Mouse (Mus musculus): Measurements from ENCODE around the gene Dnajc4. TPM values are rescaled to one million over a fixed set of nuclear protein-coding genes. Genes with fewer than 3 reads are reported as not detected.

The Dnajc4 gene
- total and polyA plus RNA-seq, 2 experiments from 2014 or later: 58.5 to 75.2 TPM

GRCm38 (mm10) chr19:7017541-7018457 is 25.4 kb upstream of the Dnajc4 start:
- no peak for DNase-seq (ENCODE audit: low spot score)
- Histone ChIP-seq H3K27ac (ENCODE audit: low read depth) (peak overlapping the region; percentile 32), H3K4me1 (ENCODE audit: control insufficient read depth, insufficient read depth) (0 out of 2 replicates have a peak, but pooled peaks cover 5% of the 10 kb centered on the region), H3K4me3 (ENCODE audit: low read depth, low read length) (peak overlapping the region; percentile 17; the same call in 1 of the 2 replicates), H3K9me3 (replicated peaks; ENCODE audit: control insufficient read depth, low read length) (no peaks in the 10 kb centered on the region), H3K36me3 (replicated peaks; ENCODE audit: control insufficient read depth, insufficient read depth, low read length) (peaks cover 24% of the 10 kb centered on the region), H3K9ac (replicated peaks; ENCODE audit: low read depth, low read length) (0 out of 2 replicates have a peak overlapping the region, but pooled peaks have one; percentile 5), H3K4me2 (ENCODE audit: low read depth, low read length) (peak overlapping the region; percentile 43; the same call in 1 of the 2 replicates), H3K27me3 (ENCODE audit: control insufficient read depth, insufficient read depth, low read length) (no peaks in the 10 kb centered on the region)
- TF ChIP-seq EP300 (IDR thresholded peaks at IDR 0.05; ENCODE audit: low read depth): no peak
- no peak for TF ChIP-seq CTCF (IDR thresholded peaks at IDR 0.05; ENCODE audit: low read depth)
- ATAC-seq (ENCODE audit: insufficient read depth, low read depth): no peak
- 62% methylated on average over 12 of the region's 12 CpGs for WGBS

GRCm38 (mm10) chr19:7014481-7015135 is 22.2 kb upstream of the Dnajc4 start:
- no peak for ATAC-seq (ENCODE audit: insufficient read depth, low read depth)
- no peak overlapping the region for H3K4me2 ChIP-seq (ENCODE audit: low read depth, low read length)
- DNase-seq (ENCODE audit: low spot score): no peak
- H3K9me3 ChIP-seq (replicated peaks; ENCODE audit: control insufficient read depth, low read length): no peaks in the 10 kb centered on the region
- no peaks in the 10 kb centered on the region for H3K27me3 ChIP-seq (ENCODE audit: control insufficient read depth, insufficient read depth, low read length)
- no peak overlapping the region for H3K4me3 ChIP-seq (ENCODE audit: low read depth, low read length)
- TF ChIP-seq EP300 (IDR thresholded peaks at IDR 0.05; ENCODE audit: low read depth) (no peak), CTCF (IDR thresholded peaks at IDR 0.05; ENCODE audit: low read depth) (no peak)
- 80% methylated on average over 19 of the region's 20 CpGs for WGBS
- no peak overlapping the region for H3K27ac ChIP-seq (ENCODE audit: low read depth)
- H3K9ac ChIP-seq (replicated peaks; ENCODE audit: low read depth, low read length): no peak overlapping the region
- no peaks in the 10 kb centered on the region for H3K36me3 ChIP-seq (replicated peaks; ENCODE audit: control insufficient read depth, insufficient read depth, low read length)
- H3K4me1 ChIP-seq (ENCODE audit: control insufficient read depth, insufficient read depth): 0 out of 2 replicates have a peak, but pooled peaks cover 5% of the 10 kb centered on the region

DNA sequence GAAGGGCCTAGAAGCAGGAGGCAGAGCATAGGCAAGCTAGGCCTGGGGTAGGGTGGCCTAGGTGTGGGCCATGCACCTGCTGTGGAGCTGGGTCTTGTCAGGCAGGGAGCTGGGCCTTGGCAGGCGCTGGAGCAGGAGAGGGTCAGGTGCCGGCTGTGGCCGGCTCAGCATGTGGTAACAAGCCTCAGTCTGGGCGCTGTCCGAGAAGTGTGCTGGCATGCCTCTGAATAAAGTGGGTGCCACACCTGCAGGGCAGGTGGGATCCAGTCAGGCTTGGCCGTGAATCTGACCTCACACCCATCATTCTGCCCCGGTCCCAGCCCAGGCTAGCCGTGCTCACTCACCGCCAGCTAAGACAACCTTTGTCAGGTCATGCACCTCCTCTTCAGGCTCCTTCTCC is 21.6 kb upstream of the Dnajc4 start:
- no peak for TF ChIP-seq EP300 (IDR thresholded peaks at IDR 0.05; ENCODE audit: low read depth)
- no peak for TF ChIP-seq CTCF (IDR thresholded peaks at IDR 0.05; ENCODE audit: low read depth)
- DNase-seq (ENCODE audit: low spot score): no peak
- H3K9ac ChIP-seq (replicated peaks; ENCODE audit: low read depth, low read length): no peak overlapping the region
- no peak overlapping the region for H3K4me3 ChIP-seq (ENCODE audit: low read depth, low read length)
- no peaks in the 10 kb centered on the region for H3K36me3 ChIP-seq (replicated peaks; ENCODE audit: control insufficient read depth, insufficient read depth, low read length)
- H3K27me3 ChIP-seq (ENCODE audit: control insufficient read depth, insufficient read depth, low read length): no peaks in the 10 kb centered on the region
- 0 out of 2 replicates have a peak, but pooled peaks cover 2% of the 10 kb centered on the region for H3K4me1 ChIP-seq (ENCODE audit: control insufficient read depth, insufficient read depth)
- H3K27ac ChIP-seq (ENCODE audit: low read depth): no peak overlapping the region
- WGBS: 90% methylated on average over 9 of the region's 9 CpGs
- H3K4me2 ChIP-seq (ENCODE audit: low read depth, low read length): no peak overlapping the region
- no peak for ATAC-seq (ENCODE audit: insufficient read depth, low read depth)
- no peaks in the 10 kb centered on the region for H3K9me3 ChIP-seq (replicated peaks; ENCODE audit: control insufficient read depth, low read length)

GRCm38 (mm10) chr19:7012426-7012825 is 20.1 kb upstream of the Dnajc4 start:
- no peaks in the 10 kb centered on the region for H3K9me3 ChIP-seq (replicated peaks; ENCODE audit: control insufficient read depth, low read length)
- H3K27me3 ChIP-seq (ENCODE audit: control insufficient read depth, insufficient read depth, low read length): no peaks in the 10 kb centered on the region
- H3K27ac ChIP-seq (ENCODE audit: low read depth): no peak overlapping the region
- ATAC-seq (ENCODE audit: insufficient read depth, low read depth) (no peak), DNase-seq (ENCODE audit: low spot score) (no peak)
- no peak overlapping the region for H3K9ac ChIP-seq (replicated peaks; ENCODE audit: low read depth, low read length)
- no peaks in the 10 kb centered on the region for H3K4me1 ChIP-seq (ENCODE audit: control insufficient read depth, insufficient read depth)
- H3K4me3 ChIP-seq (ENCODE audit: low read depth, low read length): no peak overlapping the region
- WGBS: 88% methylated on average over 4 of the region's 4 CpGs
- TF ChIP-seq CTCF (IDR thresholded peaks at IDR 0.05; ENCODE audit: low read depth): no peak
- no peak for TF ChIP-seq EP300 (IDR thresholded peaks at IDR 0.05; ENCODE audit: low read depth)
- no peaks in the 10 kb centered on the region for H3K36me3 ChIP-seq (replicated peaks; ENCODE audit: control insufficient read depth, insufficient read depth, low read length)
- no peak overlapping the region for H3K4me2 ChIP-seq (ENCODE audit: low read depth, low read length)

GRCm38 (mm10) chr19:7006892-7007593 is 14.7 kb upstream of the Dnajc4 start:
- WGBS: 79% methylated on average over 9 of the region's 9 CpGs
- TF ChIP-seq EP300 (IDR thresholded peaks at IDR 0.05; ENCODE audit: low read depth) (no peak), CTCF (IDR thresholded peaks at IDR 0.05; ENCODE audit: low read depth) (no peak)
- Histone ChIP-seq H3K4me1 (ENCODE audit: control insufficient read depth, insufficient read depth) (peaks cover 7% of the 10 kb centered on the region; the same call in 1 of the 2 replicates), H3K9me3 (replicated peaks; ENCODE audit: control insufficient read depth, low read length) (no peaks in the 10 kb centered on the region), H3K4me2 (ENCODE audit: low read depth, low read length) (no peak overlapping the region), H3K36me3 (replicated peaks; ENCODE audit: control insufficient read depth, insufficient read depth, low read length) (no peaks in the 10 kb centered on the region), H3K9ac (replicated peaks; ENCODE audit: low read depth, low read length) (no peak overlapping the region), H3K27ac (ENCODE audit: low read depth) (no peak overlapping the region), H3K4me3 (ENCODE audit: low read depth, low read length) (no peak overlapping the region), H3K27me3 (ENCODE audit: control insufficient read depth, insufficient read depth, low read length) (no peaks in the 10 kb centered on the region)
- ATAC-seq (ENCODE audit: insufficient read depth, low read depth) (no peak), DNase-seq (ENCODE audit: low spot score) (no peak)

Measured in heart, postnatal 0 days (tissue).